Mouse (Mus musculus) v-Abl transformed pro-B cells (cell line): ENCODE results near the gene Atp5l.

Source experiments
- in situ Hi-C, 2 experiments: fragments of 400-800 bp; cut with MboI; formaldehyde crosslinking; loops; one replicate each; pipeline ENCODE4 v1.15.1; 2025; ENCODE audit not compliant: unreplicated experiment in 2 of 2

Atp5l gene

DNA sequence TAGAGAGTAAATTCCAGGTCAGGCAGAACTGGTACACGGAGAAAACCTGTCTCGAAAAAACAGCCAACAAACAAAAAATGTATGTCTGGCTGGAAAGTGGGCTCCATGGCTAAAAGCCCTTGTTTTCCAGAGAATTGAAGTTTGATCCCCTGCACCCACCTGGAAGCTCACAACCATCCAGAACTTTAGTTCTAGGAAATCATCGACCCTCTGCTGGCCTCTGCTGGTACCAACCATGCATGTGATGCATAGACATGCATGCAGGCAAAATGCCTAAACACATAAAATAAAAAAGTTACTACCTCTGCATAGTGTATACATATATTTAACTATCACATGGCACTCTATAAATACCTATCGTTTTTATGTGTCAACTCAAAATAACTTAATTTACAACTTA lies 20.1 kb downstream of the Atp5l start:
- in situ Hi-C loops = no loop called here

- in situ Hi-C loops = no loop called here
Measured at GRCm38 (mm10) chr9:44899716-44900115, 20.8 kb downstream of the Atp5l start.

DNA sequence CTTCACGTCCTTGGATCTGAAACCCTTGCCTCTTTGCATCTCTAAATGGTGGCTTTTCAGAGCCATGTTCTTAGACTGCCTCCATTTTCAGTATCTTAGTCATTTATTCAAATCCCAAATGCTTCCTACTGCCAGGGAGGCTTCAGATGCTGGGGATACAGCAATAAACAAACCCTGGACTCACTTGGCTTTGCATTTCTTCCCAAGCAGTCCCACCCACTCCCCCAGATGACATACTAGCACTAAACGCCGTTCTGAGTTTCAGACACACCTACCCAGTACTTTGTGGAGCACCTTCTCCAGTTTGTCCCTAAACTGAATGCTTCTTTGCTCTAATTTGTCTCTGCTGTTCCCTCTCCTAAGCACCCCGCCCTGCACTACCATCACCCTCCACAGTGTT lies 23.5 kb downstream of the Atp5l start:
- in situ Hi-C loops = no loop called here

DNA sequence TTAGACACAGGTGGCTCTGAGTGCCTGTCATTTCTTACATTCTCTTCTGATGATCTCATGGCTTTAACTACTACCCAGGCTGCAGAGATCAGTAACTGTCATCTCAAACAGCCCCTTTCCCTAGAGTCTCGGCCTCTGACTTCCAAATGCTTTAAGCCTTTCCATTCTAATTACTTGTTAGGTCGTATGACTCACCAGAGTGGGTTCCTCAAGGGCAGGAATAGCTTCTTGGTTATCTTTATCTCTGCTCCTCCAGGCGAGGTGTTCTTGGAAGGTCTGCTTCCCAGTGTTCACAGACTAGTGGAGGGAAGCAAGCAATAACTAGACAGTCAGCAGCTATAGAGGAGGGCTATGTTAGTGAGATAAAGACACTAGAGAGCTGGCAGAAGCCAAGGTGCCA lies 27.9 kb downstream of the Atp5l start:
- in situ Hi-C loops = no loop called here

DNA sequence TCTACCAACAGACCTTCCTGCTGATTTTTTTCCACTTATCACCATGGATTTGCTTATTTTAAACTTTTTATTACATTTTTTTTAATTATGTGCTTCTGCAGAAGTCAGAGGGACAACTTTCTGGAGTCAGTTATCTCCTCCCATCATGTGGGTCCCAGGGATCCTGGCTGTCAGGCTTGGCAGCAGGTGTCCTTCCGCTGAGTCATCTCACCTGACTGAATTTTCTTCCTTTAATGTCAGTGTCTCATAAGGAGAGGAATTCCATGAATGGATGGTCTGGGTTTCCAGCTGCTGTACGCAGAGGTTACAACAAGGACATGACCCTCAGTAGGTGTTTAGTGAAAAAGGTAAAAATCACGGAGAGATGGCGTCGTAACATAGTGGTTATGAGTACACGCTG lies 29.3 kb downstream of the Atp5l start:
- in situ Hi-C loops = no loop called here

DNA sequence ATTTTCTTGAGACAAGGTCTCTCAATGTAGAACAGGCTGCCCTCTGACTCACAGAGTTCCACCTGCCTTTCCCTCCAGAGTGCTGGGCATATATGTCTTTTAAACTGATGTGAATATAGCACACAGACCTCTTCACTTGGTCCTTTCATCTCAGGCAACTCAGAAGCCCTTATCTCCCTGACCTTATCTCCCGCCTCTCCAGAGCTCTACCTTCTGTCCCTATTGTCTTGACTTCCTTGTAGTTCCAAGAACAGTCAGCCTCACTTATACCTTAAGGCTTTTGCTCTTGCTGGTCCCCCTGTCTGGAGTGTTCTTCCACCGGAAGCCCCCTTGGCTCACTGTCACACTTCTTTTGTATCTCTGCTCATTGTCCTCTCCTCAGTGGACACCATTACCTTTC lies 30.4 kb downstream of the Atp5l start:
- in situ Hi-C loops = no loop called here

DNA sequence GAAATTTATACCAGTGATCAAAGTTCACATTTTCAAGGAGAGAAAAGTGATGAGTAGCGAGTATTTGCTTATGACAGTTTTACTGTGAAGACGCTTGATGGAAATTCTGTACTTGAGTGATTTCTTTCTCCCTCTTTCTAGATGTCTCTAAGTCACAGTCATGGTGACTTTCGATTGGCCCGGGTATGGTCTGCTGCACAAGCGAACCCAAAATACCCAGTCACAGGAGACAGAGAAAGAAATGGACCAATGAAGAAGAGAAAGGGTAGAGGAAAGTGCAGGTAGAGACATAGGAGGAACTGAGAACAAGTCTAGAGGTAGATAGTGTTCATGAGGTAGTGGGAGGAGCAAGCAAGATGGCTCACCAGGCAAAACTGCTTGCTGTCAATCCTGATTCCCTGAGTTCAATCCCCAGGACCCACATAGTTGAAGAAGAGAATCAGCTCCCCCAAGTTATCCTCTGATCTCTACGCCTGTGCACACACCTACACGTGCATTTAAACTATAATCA lies 32.4 kb downstream of the Atp5l start:
- in situ Hi-C loops = loop anchor here in 1 of 2 experiments (5.0 kb wide), 1 partner anchor 46 kb away; no protein-coding TSS in a partner anchor

GRCm38 (mm10) chr9:44882981-44883569 lies 37.5 kb downstream of the Atp5l start:
- in situ Hi-C loops = no loop called here

DNA sequence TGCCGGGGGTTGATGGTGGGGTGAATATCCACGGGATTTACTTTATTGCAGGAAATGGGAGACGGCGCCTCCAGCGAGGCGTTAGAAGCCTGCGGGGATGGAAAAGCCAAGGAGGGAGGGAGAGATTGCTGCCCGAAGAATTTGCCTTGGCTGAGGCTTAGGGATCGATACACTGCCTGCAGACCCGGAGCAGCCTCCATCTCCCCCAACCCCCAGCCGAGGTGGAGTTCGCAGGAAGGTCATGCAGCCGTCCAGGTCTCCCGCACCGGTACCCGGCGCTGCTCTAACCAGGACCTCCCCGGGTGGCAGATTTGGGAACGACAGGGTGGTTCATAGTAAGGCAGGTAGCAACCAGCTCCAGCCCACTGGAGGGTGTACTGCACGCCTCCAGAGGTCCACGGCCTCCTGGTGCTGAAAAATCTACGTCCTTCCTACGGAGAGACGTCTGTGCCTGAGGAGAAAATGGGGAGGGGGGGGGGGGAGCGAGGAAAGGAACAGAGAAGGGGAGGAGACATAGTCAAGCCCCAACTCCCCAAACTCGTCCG lies 38.0 kb downstream of the Atp5l start:
- in situ Hi-C loops = no loop called here

GRCm38 (mm10) chr9:44881941-44882435 lies 38.6 kb downstream of the Atp5l start:
- in situ Hi-C loops = no loop called here

DNA sequence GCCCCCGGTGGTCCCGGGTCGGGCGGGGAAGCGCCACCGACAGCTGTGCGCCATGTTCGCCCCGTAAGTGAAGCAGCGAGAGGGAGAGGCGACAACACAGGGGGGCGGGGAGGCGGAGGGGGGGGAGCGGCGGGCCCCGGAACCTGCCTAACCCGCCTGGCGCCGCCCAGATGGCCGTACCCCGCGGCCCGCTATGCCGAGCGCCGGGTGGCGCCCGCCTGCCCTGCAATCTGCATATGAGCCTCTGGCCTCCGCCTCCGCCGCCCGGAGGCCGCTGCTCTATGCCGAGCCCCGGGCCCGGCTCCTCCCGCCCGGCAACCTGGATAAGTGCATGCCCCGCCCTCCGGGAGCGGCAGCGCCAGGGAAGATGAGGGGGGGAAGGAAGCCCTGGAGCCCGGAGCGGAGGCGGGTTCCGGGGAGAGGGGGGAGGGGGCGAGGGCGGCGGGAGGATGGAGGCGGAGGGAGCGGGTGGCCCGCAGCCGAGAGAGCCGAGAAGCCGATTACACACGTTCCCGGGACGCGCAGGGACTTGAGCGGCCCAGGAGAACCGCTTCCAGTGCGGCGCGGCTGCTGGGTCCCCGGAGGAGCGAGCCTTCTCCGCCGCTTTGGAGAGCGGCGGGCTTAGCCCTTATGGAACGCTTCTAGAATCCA lies 39.2 kb downstream of the Atp5l start, which contains the start of gene Kmt2a:
Gene Kmt2a (minus strand): TSS at position 76 of the 651 bp plus-strand sequence.
- in situ Hi-C loops = no loop called here

DNA sequence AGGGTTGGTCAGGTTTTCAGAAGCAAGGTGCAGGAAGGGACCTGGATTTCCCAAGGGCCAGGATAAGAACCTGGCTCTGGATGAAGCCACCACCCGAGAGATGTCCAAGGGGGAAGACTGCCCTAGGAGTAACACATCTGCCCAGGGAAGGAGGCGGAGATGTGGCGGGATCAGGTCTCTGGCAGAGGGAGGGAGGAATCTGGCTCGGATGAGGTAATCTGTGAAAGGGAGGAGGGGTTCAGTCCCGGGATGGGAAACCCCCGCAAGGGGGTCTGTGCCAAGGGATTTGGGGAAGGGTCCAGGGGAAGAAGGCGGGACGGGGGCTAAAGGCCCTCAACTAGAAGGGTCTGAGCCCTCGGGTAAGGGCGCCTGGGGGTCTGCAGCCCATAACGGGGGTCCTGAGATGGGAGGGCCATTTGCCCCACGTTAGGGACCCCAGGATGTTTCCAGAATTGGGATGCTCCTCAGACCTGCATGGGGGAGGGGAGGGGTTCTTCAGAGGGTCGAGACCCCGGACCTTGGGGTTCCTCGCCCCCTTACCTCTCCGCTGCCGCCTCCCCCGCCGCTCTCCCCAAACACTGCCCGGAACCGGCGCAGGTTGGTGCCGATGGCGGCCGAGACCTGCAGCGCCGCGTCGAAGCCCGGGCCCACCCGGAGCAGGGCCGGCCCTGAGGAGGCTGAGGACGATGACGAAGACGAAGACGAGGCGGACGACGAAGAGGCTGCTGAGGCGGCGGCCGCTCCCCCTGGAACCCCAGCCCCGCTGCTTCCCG lies 40.0 kb downstream of the Atp5l start:
- in situ Hi-C loops = no loop called here

- in situ Hi-C loops = loop anchor here in 1 of 2 experiments (5.0 kb wide), 1 partner anchor 37 kb away; no protein-coding TSS in a partner anchor
Measured at GRCm38 (mm10) chr9:44879694-44880271, 40.8 kb downstream of the Atp5l start.

DNA sequence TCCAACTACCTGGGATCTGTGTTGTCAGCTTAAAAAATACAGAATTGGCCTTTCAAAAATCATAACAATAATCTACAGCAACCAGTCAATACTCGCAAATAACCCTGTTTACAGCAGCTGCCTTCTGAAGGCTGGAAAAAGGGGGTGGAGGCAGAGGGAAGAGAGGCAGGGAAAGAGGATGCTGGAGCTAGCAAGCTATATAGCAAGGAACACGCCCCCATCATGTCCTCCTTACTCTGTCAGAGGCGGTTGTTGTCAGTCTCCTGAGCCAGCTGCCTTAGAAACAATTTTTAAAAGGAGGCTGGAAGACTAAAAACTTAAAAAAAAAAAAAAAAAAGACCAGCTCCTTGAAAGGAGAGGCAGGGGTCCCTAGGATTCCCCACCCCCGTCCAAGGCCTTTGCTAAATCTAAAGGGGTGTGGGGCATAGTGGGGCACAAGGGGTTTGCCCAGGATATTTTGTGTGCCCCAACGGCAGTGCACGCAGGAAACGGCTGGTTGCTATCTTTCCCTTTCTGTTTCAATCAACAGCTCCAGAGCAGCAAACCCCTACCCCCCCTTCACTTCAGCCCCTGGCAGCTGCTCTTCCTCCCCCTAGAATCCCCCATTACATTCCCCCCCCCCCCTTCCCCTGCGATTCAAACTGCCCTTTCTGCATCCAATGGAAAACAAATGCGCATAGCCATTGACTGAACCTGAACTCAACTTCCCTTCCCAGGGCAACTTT lies 41.6 kb downstream of the Atp5l start:
- in situ Hi-C loops = loop anchor here in 1 of 2 experiments (5.0 kb wide), 1 partner anchor 37 kb away; no protein-coding TSS in a partner anchor

GRCm38 (mm10) chr9:44877686-44878085 lies 42.9 kb downstream of the Atp5l start:
- in situ Hi-C loops = loop anchor here in 1 of 2 experiments (5.0 kb wide), 1 partner anchor 35 kb away; no protein-coding TSS in a partner anchor

DNA sequence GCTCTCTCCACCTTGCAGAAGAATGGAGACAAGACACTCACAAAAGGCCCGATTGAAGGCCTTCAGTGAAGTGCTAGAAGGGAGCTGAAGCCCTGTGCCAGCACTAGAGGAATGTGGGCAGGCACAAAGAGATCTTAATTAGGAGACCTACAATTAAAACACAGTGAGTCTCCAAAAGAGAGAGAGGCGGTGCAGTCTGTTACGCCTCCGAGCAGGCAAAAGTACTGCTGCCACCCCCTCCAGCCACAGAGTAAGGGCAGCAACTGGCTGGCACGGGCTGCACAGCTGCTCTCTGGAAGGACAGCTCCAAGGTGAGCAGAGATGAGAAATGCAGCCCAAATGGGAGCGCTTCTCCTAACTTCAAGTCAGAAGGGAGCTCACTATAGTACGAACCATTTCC lies 45.1 kb downstream of the Atp5l start:
- in situ Hi-C loops = loop anchor here in 1 of 2 experiments (5.0 kb wide), 1 partner anchor 33 kb away; no protein-coding TSS in a partner anchor

DNA sequence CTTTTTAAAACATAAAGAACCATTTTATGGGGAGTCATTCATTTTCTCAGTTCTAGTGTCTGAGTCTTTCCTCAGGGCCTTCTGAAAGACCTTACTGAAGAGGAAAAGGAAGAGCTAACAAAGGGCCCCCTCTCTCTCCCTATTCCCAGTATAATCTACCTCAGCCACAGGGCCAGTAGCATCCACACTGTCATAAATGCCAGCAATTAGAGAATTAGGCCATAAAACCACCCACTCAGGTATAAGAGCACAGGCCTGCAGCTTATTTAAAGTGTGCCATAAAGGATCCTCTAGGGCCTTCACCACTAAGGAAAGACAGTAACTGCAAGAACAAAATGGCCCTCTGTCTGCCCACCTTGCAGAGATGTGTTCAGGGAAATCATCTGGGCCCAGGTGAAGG lies 46.3 kb downstream of the Atp5l start:
- in situ Hi-C loops = no loop called here

- in situ Hi-C loops = no loop called here
Measured at GRCm38 (mm10) chr9:44873665-44874064, 46.9 kb downstream of the Atp5l start.

DNA sequence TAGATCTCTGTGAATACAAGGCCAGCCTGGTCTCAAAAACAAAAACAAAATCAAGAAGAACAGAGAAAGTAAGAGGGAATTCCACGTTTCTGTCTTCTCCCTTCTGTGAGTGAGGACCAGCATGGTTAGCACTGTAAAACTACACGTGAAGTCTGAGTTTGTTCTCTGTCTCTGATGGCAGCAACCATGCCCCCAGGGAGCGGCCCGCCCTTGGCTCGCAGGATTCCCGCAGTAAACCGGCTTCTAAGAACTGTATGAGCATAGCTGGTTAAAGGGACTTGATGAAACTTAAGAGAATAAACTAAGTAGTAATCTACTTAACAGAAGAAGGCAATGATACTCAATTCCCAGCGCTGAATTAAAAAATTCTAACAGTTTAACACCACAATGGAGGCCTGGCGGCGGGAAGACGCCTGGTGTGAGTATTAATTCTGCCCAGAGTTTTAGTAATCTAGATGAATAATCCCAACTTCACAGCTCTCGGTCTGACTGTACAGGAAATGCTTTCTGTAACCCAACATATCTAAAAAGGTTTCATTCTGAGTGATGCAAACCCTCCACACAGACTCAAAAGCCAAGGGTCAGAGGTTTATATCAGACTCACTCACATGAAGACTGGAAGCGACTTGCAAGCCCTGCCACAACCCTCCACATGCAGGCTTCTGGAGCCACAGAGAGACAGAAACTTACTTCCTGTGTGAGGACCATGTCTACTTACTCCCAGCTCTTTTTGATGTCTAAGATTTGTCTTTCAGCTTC lies 52.0 kb downstream of the Atp5l start:
- in situ Hi-C loops = no loop called here
